Mouse (Mus musculus) lung, postnatal 0 days (tissue): ENCODE data around the gene Rad51b.

ENCODE experiments used
- CTCF ChIP-seq: IDR thresholded peaks from 2 replicates; pipeline ENCODE4 v1.5.1; 2016; ENCODE audit warnings: antibody characterized with exemption, mild to moderate bottlenecking
- EP300 ChIP-seq: IDR thresholded peaks from 2 replicates; pipeline ENCODE4 v1.6.1; 2016; ENCODE audit warnings: antibody characterized with exemption, mild to moderate bottlenecking, control low read depth

- no peak for TF ChIP-seq CTCF
- no peak for TF ChIP-seq EP300
Observed at GRCm38 (mm10) chr12:79735341-79735785, 438.3 kb downstream of the Rad51b start.
